Mouse (Mus musculus) C2C12 (cell line): ENCODE data around the gene Hoxd8.

ENCODE experiments used
- CEBPB ChIP-seq: IDR thresholded peaks from one replicate; pipeline ENCODE4 v1.6.1; 2011; ENCODE audit warnings: low read depth, mild to moderate bottlenecking, control low read depth, moderate library complexity
- CTCF ChIP-seq: IDR thresholded peaks from one replicate; pipeline ENCODE4 v1.5.1; 2011; ENCODE audit not compliant: control insufficient read depth, insufficient read depth, insufficient read length
- FOSL1 ChIP-seq: IDR thresholded peaks from one replicate; pipeline ENCODE4 v1.8.0; 2011; ENCODE audit warnings: mild to moderate bottlenecking, low read length; ENCODE audit not compliant: poor library complexity, insufficient read depth, severe bottlenecking
- MAX ChIP-seq: IDR thresholded peaks from one replicate; pipeline ENCODE4 v1.6.1; 2011; ENCODE audit warnings: mild to moderate bottlenecking, control low read depth
- MYOD1 ChIP-seq: IDR thresholded peaks from one replicate; pipeline ENCODE4 v1.6.1; 2011; ENCODE audit warnings: low read depth; ENCODE audit not compliant: control insufficient read depth, insufficient read length
- MYOG ChIP-seq: IDR thresholded peaks from one replicate; pipeline ENCODE4 v1.6.1; 2011; ENCODE audit not compliant: control insufficient read depth, insufficient read length; ENCODE audit errors: extremely low read depth
- USF1 ChIP-seq: IDR thresholded peaks from one replicate; pipeline ENCODE4 v1.6.1; 2011; ENCODE audit warnings: low read depth, mild to moderate bottlenecking, control low read depth, moderate library complexity

- no peak for TF ChIP-seq CTCF
- TF ChIP-seq CEBPB, result no peak
- TF ChIP-seq MYOG, result no peak
- no peak for TF ChIP-seq USF1
- no peak for TF ChIP-seq MAX
- TF ChIP-seq FOSL1, result no peak
- no peak for TF ChIP-seq MYOD1
Measured at GRCm38 (mm10) chr2:74670632-74671188, 33.7 kb upstream of the Hoxd8 start.
